Mouse (Mus musculus): ENCODE data around the gene Lrrc8b.

- TF ChIP-seq EP300 (IDR thresholded peaks at IDR 0.05) (no peak), CTCF (IDR thresholded peaks at IDR 0.05) (no peak)
These were observed 68.7 kb downstream of the Lrrc8b start for GRCm38 (mm10) chr5:105484247-105484646.
